Mouse (Mus musculus): ENCODE measurements around the gene Ntmt1. TPM values are rescaled to one million over a fixed set of nuclear protein-coding genes. Genes with fewer than 3 reads are reported as not detected.

The Ntmt1 gene
- polyA plus RNA-seq, 1 experiment from 2014 or later: 101 TPM

Other genes starting within 250 kb of the Ntmt1 start
- 1.2 and 2.1 TPM in 2 replicates for gene Cstad, start 212.8 kb upstream of the Ntmt1 start, polyA plus RNA-seq (2014; fragmentation: Nextera tagmentation; extraction: Ambion mirVana)
- gene 1700001O22Rik, start 4.2 kb upstream of the Ntmt1 start, polyA plus RNA-seq (2014; fragmentation: Nextera tagmentation; extraction: Ambion mirVana): 2.5 and 3.3 TPM in 2 replicates
- 27.1 and 29.1 TPM in 2 replicates for gene Asb6, start 22.5 kb downstream of the Ntmt1 start, polyA plus RNA-seq (2014; fragmentation: Nextera tagmentation; extraction: Ambion mirVana)
- gene Prrx2, start 27.1 kb downstream of the Ntmt1 start, polyA plus RNA-seq (2014; fragmentation: Nextera tagmentation; extraction: Ambion mirVana): 6.0 and 8.9 TPM in 2 replicates
- 6.5 and 9.2 TPM in 2 replicates for gene Ptges, start 122.0 kb downstream of the Ntmt1 start, polyA plus RNA-seq (2014; fragmentation: Nextera tagmentation; extraction: Ambion mirVana)
- 35.4 and 39.1 TPM in 2 replicates for gene Tor1b, start 145.1 kb downstream of the Ntmt1 start, polyA plus RNA-seq (2014; fragmentation: Nextera tagmentation; extraction: Ambion mirVana)
- 66.0 and 68.6 TPM in 2 replicates for gene Tor1a, start 160.1 kb downstream of the Ntmt1 start, polyA plus RNA-seq (2014; fragmentation: Nextera tagmentation; extraction: Ambion mirVana)
- gene BC005624, start 174.4 kb downstream of the Ntmt1 start, polyA plus RNA-seq (2014; fragmentation: Nextera tagmentation; extraction: Ambion mirVana): 46.9 and 48.2 TPM in 2 replicates
- 13.4 and 13.8 TPM in 2 replicates for gene Usp20, start 174.5 kb downstream of the Ntmt1 start, polyA plus RNA-seq (2014; fragmentation: Nextera tagmentation; extraction: Ambion mirVana)

All from stomach, embryonic 14.5 days (tissue).